Mouse (Mus musculus) heart, embryonic 10.5 days (tissue): ENCODE results near the gene Il5. TPM values are rescaled to one million over a fixed set of nuclear protein-coding genes. Genes with fewer than 3 reads are reported as not detected.
A peak's percentile ranks its signal among the peaks of the same experiment; 100 is the strongest.

Experiments
- DNase-seq: peaks from one replicate; pipeline ENCODE4 v3.0.0-alpha.2; 2017; ENCODE audit warnings: low spot score
- H3K27ac ChIP-seq: fragments of 300-500 bp; sonication (generic); 2 replicates; pipeline ENCODE4 v1.5.1; 2016; ENCODE audit warnings: mild to moderate bottlenecking
- H3K27me3 ChIP-seq: fragments of 300-500 bp; sonication (generic); 2 replicates; pipeline ENCODE4 v1.6.1; 2016; ENCODE audit warnings: mild to moderate bottlenecking; ENCODE audit not compliant: poor library complexity, insufficient read depth, severe bottlenecking
- H3K36me3 ChIP-seq: fragments of 300-500 bp; sonication (generic); 2 replicates; pipeline ENCODE4 v1.6.1; 2016; ENCODE audit warnings: mild to moderate bottlenecking, moderate library complexity
- H3K4me1 ChIP-seq: fragments of 300-500 bp; sonication (generic); 2 replicates; pipeline ENCODE4 v1.6.1; 2016; ENCODE audit warnings: mild to moderate bottlenecking
- H3K4me3 ChIP-seq: fragments of 300-500 bp; sonication (generic); 2 replicates; pipeline ENCODE4 v1.5.1; 2016; ENCODE audit warnings: mild to moderate bottlenecking, moderate library complexity
- H3K9me3 ChIP-seq: fragments of 300-500 bp; sonication (generic); 2 replicates; pipeline ENCODE4 v1.6.1; 2016; ENCODE audit warnings: mild to moderate bottlenecking, moderate library complexity
- WGBS: fragments of 180-500 bp; shearing (Covaris S2); methylation state at CpG from one replicate; pipeline ENCODE4 v1.1.7; 2016; 5-methylcytosine and 5-hydroxymethylcytosine counted together
- polyA plus RNA-seq: library from polyadenylated mRNA; unstranded; fragments of >200 nt; fragmentation: Nextera tagmentation; extraction: Ambion mirVana; gene quantifications from 2 replicates; pipeline ENCODE4 v1.2.1, GENCODE M21; 2016

Gene Il5
- not detected in 2 replicates for polyA plus RNA-seq

DNA sequence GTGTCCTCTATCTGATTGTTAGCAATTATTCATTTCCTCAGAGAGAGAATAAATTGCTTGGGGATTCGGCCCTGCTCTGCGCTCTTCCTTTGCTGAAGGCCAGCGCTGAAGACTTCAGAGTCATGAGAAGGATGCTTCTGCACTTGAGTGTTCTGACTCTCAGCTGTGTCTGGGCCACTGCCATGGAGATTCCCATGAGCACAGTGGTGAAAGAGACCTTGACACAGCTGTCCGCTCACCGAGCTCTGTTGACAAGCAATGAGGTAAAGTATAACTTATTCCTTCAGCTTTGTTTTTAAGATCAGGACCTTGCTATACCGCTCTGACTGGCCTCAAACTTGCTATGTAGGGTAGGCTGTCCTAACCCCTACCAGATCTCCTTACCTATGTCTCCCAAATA lies at the start of gene Il5:
Il5 (plus strand) TSS at position 80 of the 400 bp plus-strand sequence.
- Histone ChIP-seq H3K4me3 (no peak within 1 kb of the TSS), H3K27me3 (no peaks in the 10 kb centered on the region), H3K9me3 (no peaks in the 10 kb centered on the region), H3K27ac (no peak within 1 kb of the TSS), H3K36me3 (no peaks in the 10 kb centered on the region), H3K4me1 (no peaks in the 10 kb centered on the region)
- no peak for DNase-seq
- WGBS: 80% methylated on average over 6 of the region's 6 CpGs

DNA sequence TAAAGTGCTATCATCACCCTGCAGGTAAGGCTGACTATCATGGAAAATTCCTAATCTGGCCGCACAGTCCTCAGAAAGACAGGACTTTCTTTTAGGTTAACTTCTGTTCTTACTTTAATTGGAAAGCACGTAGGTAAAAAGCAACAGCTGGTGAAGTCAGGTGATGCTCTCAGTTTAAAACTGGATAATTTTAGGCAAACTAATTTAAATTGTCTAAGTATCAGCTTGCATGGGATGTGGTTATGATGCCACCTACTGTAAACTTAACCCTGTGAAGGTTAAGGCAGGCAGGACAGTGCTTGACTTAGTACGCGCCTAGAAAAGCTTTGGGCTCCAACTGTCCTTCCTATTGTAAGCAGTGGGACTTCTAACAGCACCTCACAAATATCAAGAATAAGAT lies 49.2 kb upstream of the Il5 start:
- H3K4me3 ChIP-seq: no peak overlapping the region
- DNase-seq: no peak
- H3K9me3 ChIP-seq: no peaks in the 10 kb centered on the region
- no peaks in the 10 kb centered on the region for H3K4me1 ChIP-seq
- H3K27ac ChIP-seq: no peak overlapping the region
- H3K36me3 ChIP-seq: peaks cover 66% of the 10 kb centered on the region
- 91% methylated on average over 4 of the region's 4 CpGs for WGBS
- no peaks in the 10 kb centered on the region for H3K27me3 ChIP-seq

DNA sequence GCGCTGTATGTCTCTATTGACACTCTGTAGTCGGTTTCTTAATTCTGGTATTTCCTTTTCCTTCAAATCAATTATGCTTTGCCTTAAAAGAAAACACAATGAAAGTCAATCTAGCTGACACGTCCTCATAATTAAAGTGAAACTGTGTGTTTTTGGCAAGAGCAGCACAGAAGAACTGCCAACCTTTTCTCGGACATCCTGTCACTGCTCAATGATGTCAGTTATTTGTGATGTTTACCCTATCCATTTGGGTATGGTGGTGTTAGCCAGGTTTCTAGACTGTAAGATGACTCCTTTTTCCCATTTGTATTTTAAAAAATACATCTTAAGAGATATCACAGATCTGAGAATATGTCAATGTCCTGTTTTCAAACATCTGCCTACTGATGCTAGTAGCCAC lies 40.5 kb upstream of the Il5 start:
- no peaks in the 10 kb centered on the region for H3K9me3 ChIP-seq
- H3K36me3 ChIP-seq: peaks cover 56% of the 10 kb centered on the region
- DNase-seq: no peak
- 88% methylated on average over 4 of the region's 4 CpGs for WGBS
- H3K27me3 ChIP-seq: no peaks in the 10 kb centered on the region
- no peak overlapping the region for H3K27ac ChIP-seq
- peaks cover 4% of the 10 kb centered on the region; the same call in 1 of the 2 replicates for H3K4me1 ChIP-seq
- no peak overlapping the region for H3K4me3 ChIP-seq

DNA sequence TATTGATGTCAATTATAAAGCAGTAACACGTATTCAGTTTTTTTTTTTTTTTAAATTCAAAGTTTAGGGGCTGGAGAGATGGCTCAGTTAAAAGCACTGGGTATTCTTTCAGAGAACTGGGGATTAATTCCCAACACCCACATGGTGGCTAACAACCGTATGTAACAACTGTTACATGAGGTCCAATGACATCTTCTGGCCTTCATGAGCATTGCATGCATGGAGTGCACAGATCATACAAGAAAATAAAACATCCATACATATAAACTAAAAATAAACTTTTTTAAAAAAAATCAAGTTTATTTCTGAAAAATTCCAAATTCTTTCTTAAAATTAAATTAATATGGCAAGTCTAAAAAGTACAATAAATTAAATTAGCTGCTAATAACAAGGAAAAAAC lies 38.9 kb upstream of the Il5 start:
- no peak for DNase-seq
- Histone ChIP-seq H3K36me3 (peaks cover 44% of the 10 kb centered on the region), H3K4me1 (peaks cover 4% of the 10 kb centered on the region; the same call in 1 of the 2 replicates), H3K4me3 (no peak overlapping the region), H3K27me3 (no peaks in the 10 kb centered on the region), H3K27ac (no peak overlapping the region), H3K9me3 (no peaks in the 10 kb centered on the region)
- 93% methylated on average over 2 of the region's 2 CpGs for WGBS

DNA sequence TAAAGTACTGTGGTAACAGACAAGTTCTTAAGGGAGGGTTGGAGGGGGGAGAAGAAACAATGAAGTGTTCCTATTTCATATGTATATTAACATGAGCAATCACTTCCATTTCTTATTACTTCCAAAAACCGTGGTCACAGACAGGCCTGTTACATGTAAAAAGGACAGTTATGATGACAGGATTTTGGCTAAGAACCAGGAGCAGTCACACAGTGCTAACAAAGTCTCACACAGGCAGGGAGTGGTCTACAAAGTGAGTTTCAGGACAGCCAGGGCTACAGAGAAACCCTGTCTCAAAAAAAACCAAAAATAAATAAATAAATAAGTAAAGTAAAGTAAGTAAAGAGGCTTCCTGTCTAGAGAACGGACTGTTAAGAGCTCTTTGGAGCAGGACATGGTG lies 38.4 kb upstream of the Il5 start:
- Histone ChIP-seq H3K27me3 (no peaks in the 10 kb centered on the region), H3K9me3 (no peaks in the 10 kb centered on the region), H3K4me3 (no peak overlapping the region), H3K27ac (no peak overlapping the region), H3K4me1 (peaks cover 4% of the 10 kb centered on the region; the same call in 1 of the 2 replicates), H3K36me3 (peaks cover 44% of the 10 kb centered on the region)
- DNase-seq: no peak
- 68% methylated on average over 2 of the region's 2 CpGs for WGBS

- H3K27ac ChIP-seq: no peak overlapping the region
- WGBS: 65% methylated on average over 9 of the region's 9 CpGs
These were observed 37.5 kb upstream of the Il5 start for GRCm38 (mm10) chr11:53682994-53683530.

GRCm38 (mm10) chr11:53691979-53692378 lies 28.6 kb upstream of the Il5 start:
- H3K4me1 ChIP-seq: no peaks in the 10 kb centered on the region
- H3K9me3 ChIP-seq: no peaks in the 10 kb centered on the region
- H3K27ac ChIP-seq: no peak overlapping the region
- DNase-seq: no peak
- WGBS: 75% methylated on average over 10 of the region's 10 CpGs
- no peaks in the 10 kb centered on the region for H3K27me3 ChIP-seq
- H3K4me3 ChIP-seq: no peak overlapping the region
- peaks cover 42% of the 10 kb centered on the region for H3K36me3 ChIP-seq

More at GRCm38 (mm10) chr11:53682994-53683530, 37.5 kb upstream of the Il5 start:
- Histone ChIP-seq H3K36me3 (peaks cover 47% of the 10 kb centered on the region), H3K4me1 (peaks cover 4% of the 10 kb centered on the region; the same call in 1 of the 2 replicates), H3K4me3 (no peak overlapping the region), H3K9me3 (no peaks in the 10 kb centered on the region), H3K27me3 (no peaks in the 10 kb centered on the region)
- no peak for DNase-seq

DNA sequence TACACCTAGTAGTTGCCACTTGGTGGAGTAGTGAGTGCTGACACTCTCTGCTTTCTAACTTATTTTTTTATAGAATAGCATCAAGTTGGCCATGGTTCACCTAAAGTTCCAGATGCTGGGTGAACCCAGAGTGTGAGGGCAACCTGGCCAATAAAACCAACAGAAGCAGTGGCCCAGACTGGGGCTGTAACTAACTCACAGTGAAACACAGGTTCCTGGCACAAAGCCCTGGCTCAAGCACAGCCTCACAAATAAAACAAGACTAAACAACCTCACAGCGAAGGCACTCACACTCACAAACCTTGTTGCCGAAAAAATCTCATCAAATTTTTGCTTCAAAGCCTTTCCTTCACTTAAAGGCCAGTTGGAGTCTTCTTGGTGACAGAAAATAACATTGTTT lies 22.1 kb upstream of the Il5 start:
- DNase-seq: no peak
- no peak overlapping the region for H3K4me3 ChIP-seq
- H3K27me3 ChIP-seq: no peaks in the 10 kb centered on the region
- no peaks in the 10 kb centered on the region for H3K4me1 ChIP-seq
- H3K27ac ChIP-seq: no peak overlapping the region
- peaks cover 61% of the 10 kb centered on the region for H3K36me3 ChIP-seq
- WGBS: 90% methylated on average over 2 of the region's 2 CpGs
- H3K9me3 ChIP-seq: no peaks in the 10 kb centered on the region

- Histone ChIP-seq H3K4me1 (no peaks in the 10 kb centered on the region), H3K27me3 (no peaks in the 10 kb centered on the region), H3K4me3 (no peak overlapping the region), H3K27ac (no peak overlapping the region), H3K36me3 (peaks cover 61% of the 10 kb centered on the region), H3K9me3 (no peaks in the 10 kb centered on the region)
- DNase-seq: no peak
- 86% methylated on average over 4 of the region's 4 CpGs for WGBS
These were observed 21.2 kb upstream of the Il5 start for GRCm38 (mm10) chr11:53699351-53699750.

DNA sequence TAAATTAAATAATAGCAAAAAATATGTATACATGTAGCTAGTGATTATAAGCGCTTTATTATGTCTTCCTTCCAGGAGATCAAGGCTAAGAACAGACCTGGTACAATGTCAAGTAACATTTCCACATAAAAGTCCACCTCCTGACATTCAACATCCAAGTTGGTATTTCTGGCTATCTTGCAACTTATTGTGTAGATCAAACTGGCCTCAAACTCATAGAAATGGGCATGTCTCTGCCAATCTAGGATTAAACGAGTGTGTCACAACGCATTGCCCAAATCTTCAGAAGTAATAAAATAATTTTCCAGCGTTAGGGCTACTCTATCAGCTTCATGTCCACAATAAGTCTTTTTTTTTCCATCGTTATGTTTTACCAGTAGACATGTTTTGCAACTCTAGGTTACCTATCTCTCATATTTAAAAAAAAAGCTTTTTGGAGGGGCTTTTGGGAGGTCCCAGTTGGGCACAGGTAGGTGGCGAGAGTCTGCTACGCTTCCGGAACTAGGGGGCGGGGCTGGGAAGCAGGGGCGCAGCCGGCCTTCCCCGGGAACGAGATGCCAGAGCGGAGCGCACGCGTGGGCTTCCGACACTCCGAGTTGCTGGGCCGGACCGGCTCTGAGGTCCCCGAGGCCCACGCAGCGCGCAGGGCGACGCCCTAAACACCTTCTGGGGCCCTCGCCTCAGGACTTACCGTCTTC lies 14.2 kb upstream of the Il5 start:
- H3K36me3 ChIP-seq: peaks cover 12% of the 10 kb centered on the region; the same call in 1 of the 2 replicates
- DNase-seq: peak; percentile 80
- H3K27ac ChIP-seq: peak overlapping the region; percentile 92
- peak overlapping the region; percentile 84 for H3K4me3 ChIP-seq
- H3K9me3 ChIP-seq: no peaks in the 10 kb centered on the region
- H3K4me1 ChIP-seq: no peaks in the 10 kb centered on the region; the same call in 1 of the 2 replicates
- WGBS: 6% methylated on average over 29 of the region's 29 CpGs
- no peaks in the 10 kb centered on the region for H3K27me3 ChIP-seq

DNA sequence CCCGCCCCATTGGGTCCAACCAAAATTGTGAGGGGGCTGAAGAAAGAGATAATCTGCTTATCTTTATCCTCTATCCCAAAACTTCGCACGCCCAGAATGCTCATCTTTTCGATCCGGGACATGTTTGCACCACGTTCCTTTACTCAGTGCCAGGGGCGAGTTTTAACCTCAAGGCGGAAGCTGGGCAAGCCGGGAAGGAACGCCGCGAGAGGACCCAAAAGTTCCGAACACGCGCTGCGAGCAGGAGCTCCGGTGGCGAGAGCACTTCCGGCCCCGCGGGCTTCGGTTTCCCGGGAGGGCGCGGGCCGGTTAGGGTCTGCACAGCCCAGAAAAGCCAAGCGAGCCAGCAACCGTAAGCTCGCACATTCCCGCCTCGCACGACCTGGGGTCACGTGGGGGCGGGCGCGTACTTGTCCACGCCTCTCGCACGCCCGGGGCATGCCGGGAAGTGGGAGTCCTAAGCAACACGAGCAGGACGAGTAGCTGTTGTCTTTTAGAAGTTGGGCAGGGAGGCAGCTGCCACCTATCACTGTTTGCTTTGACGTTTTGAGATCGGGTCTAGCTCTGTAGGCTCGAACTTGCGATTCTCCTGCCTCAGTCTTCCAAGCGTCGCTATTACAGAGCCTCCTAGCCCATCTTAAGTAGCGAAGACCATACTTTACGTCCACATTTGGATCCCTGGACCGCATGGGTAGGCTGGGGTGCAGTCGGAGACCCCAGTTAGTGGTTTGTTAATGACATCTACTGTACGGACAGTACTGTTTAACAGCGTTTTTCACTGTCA lies 13.5 kb upstream of the Il5 start, which contains the start of gene Rad50:
Rad50 (minus strand) TSS at position 386 of the 784 bp plus-strand sequence.
- H3K27ac ChIP-seq: peak within 1 kb of the TSS; percentile 92
- H3K4me1 ChIP-seq: no peaks in the 10 kb centered on the region; the same call in 1 of the 2 replicates
- no peaks in the 10 kb centered on the region for H3K9me3 ChIP-seq
- DNase-seq: peak; percentile 96
- H3K36me3 ChIP-seq: 0 out of 2 replicates have a peak, but pooled peaks cover 8% of the 10 kb centered on the region
- WGBS: 4% methylated on average over 55 of the region's 55 CpGs
- H3K27me3 ChIP-seq: no peaks in the 10 kb centered on the region
- peak within 1 kb of the TSS; percentile 84 for H3K4me3 ChIP-seq

DNA sequence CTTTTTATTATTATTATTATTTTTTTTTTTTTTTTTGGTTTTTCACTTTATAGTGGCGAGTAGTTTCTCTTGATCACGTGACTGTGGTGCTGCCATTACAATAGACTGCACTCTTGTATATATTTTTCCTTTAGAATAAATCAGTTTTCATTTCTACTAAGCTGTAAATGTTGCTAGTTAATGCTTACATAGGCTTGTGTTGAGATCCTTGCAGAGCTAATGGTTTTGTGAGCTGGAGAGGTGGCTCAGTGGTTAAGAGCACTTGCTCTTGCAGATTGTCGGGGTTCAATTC lies 12.9 kb upstream of the Il5 start:
- H3K27me3 ChIP-seq: no peaks in the 10 kb centered on the region
- 0 out of 2 replicates have a peak, but pooled peaks cover 8% of the 10 kb centered on the region for H3K36me3 ChIP-seq
- DNase-seq: no peak
- H3K4me3 ChIP-seq: peak overlapping the region; percentile 84
- H3K27ac ChIP-seq: peak overlapping the region; percentile 92; the same call in 1 of the 2 replicates
- H3K4me1 ChIP-seq: no peaks in the 10 kb centered on the region; the same call in 1 of the 2 replicates
- H3K9me3 ChIP-seq: no peaks in the 10 kb centered on the region
- 76% methylated on average over 3 of the region's 3 CpGs for WGBS

GRCm38 (mm10) chr11:53719701-53720100 lies 893 bp upstream of the Il5 start:
- no peaks in the 10 kb centered on the region for H3K36me3 ChIP-seq
- no peaks in the 10 kb centered on the region for H3K27me3 ChIP-seq
- no peak for DNase-seq
- H3K9me3 ChIP-seq: no peaks in the 10 kb centered on the region
- H3K27ac ChIP-seq: no peak overlapping the region
- H3K4me1 ChIP-seq: no peaks in the 10 kb centered on the region
- no peak overlapping the region for H3K4me3 ChIP-seq
- WGBS: 65% methylated on average over 1 of the region's 1 CpGs
